Mouse (Mus musculus): Measurements from ENCODE around the gene Sprr1a. TPM values are rescaled to one million over a fixed set of nuclear protein-coding genes. Genes with fewer than 3 reads are reported as not detected.

Gene Sprr1a
- polyA plus RNA-seq (2021; fragmentation: Nextera tagmentation), result not detected in 2 replicates
- long read RNA-seq, experiment 1, result 0 reads
- long read RNA-seq, experiment 2, result 0 reads

DNA sequence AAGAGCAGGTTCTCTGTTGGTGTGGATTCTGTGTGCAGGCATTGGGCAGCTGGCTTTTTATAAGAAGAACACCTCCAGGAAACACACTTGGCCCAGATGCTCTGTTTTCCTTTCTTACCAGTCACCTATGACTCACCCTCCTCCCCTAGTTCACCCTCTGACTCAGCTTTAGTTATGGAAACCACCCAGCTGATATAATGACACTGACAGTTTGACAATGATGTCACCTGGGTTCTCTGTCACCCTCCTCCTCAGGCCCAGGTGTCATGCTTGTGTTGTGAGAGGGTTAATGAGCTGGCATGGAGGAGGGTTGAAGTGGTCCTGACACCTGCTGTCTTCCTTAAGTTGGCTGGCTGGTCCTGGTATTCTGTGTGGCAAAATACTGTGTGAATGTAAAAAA is at the start of gene Sprr1a:
Gene Sprr1a (minus strand): TSS at position 33 of the 400 bp plus-strand sequence.

DNA sequence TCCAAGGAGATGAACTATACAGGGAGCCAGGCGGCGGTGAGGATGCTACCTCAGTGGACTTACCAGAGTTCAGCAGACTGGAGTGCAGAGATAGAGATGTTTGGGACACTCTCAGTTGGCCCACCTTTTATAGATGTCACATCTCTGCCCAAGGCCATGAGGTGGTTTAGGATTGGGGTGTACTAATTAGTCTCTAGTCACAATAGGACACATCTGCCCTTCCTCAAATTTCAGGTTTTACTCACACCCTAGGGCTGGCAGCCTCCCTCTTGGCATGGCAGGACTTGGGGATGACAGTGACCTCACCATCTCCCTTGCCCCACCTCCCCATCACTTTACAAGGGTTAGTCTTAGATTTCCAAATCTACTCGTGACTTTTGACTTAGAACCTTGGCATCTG is 48.7 kb upstream of the Sprr1a start, which contains the start of gene 2310046K23Rik:
Gene 2310046K23Rik (minus strand): TSS at position 101 of the 400 bp plus-strand sequence.

DNA sequence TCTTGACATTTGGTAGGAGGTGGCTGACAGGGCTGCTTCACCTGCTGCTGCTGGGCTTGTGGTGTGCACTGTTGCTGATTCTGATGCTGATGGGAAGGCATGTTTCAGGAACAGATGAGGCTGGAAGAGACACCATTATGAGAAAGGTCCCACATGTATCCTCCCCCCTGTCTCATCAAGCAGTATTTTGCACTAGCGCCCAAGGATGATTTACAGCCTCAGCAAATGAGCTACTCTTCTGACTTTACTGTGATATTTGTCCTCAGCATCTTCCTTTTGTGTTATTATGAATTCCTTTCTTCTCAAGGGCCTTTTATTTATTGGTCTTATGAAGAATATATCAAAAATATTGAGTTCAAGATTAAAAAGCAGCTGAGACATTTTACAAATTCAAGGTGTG is 14.7 kb upstream of the Sprr1a start, which contains the start of gene Sprr4:
Gene Sprr4 (minus strand): TSS at position 101 of the 400 bp plus-strand sequence.

DNA sequence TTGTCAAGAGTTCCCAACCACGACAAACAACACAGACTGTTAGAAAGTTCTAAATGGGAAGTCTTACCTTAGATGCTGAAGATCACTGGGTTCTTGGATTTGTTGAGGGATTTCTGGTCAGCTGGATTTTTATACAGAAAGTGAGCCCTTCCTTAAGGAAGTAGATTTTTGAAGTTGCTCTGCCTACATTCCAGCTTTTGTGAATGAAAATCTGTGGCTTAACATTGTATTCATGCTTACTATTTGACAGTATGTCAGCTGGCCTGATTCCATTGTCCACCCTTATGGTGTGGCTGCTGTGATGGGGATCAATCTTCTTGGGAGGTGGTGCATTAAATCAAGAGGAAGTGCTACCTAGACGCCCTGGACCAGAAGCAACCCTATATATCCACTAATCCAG is 27.1 kb downstream of the Sprr1a start, which contains the start of gene Sprr3:
Gene Sprr3 (minus strand): TSS at position 101 of the 400 bp plus-strand sequence.

DNA sequence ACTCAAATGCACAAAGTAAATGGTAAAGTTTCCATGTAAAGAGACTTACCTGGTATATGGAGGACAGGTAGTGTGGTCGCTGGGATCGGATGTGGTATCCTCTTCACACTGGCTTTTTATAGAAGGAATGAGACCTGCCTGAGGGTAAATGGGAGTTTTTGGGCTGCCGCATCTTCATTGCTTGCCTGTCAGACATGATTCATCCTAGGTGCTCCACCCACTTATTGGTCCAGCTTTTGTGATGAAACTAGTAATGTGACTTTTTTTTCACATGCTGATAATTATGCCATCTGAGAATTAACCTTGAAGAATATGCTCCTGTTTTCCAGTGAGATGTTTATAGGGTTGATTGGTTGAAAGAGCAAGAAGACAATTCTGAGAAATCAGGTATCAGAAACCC is 47.0 kb downstream of the Sprr1a start, which contains the start of gene Sprr1b:
Gene Sprr1b (minus strand): TSS at position 101 of the 400 bp plus-strand sequence.

Other genes starting within 250 kb of the Sprr1a start
- gene Sprr2a3, start 200.5 kb downstream of the Sprr1a start, polyA plus RNA-seq (2021; fragmentation: Nextera tagmentation), result not detected in 2 replicates
- not detected in 2 replicates for gene Sprr2b, start 169.3 kb downstream of the Sprr1a start, polyA plus RNA-seq (2021; fragmentation: Nextera tagmentation)
- not detected in 2 replicates for gene Sprr2d, start 146.8 kb downstream of the Sprr1a start, polyA plus RNA-seq (2021; fragmentation: Nextera tagmentation)
- not detected in 2 replicates for gene Sprr2e, start 133.8 kb downstream of the Sprr1a start, polyA plus RNA-seq (2021; fragmentation: Nextera tagmentation)
- gene Sprr2f, start 120.7 kb downstream of the Sprr1a start, polyA plus RNA-seq (2021; fragmentation: Nextera tagmentation), result not detected in 2 replicates
- gene Sprr2h, start 100.2 kb downstream of the Sprr1a start, polyA plus RNA-seq (2021; fragmentation: Nextera tagmentation), result not detected in 2 replicates
- gene Sprr2i, start 77.9 kb downstream of the Sprr1a start, polyA plus RNA-seq (2021; fragmentation: Nextera tagmentation), result not detected in 2 replicates
- not detected in 2 replicates for gene Sprr2j-ps, start 67.8 kb downstream of the Sprr1a start, polyA plus RNA-seq (2021; fragmentation: Nextera tagmentation)
- 2.0 and 2.1 TPM in 2 replicates for gene Gm9774, start 56.5 kb downstream of the Sprr1a start, polyA plus RNA-seq (2021; fragmentation: Nextera tagmentation)
- gene Sprr2k, start 53.3 kb downstream of the Sprr1a start, polyA plus RNA-seq (2021; fragmentation: Nextera tagmentation), result not detected in 2 replicates
- gene Sprr1b, start 47.1 kb downstream of the Sprr1a start, polyA plus RNA-seq (2021; fragmentation: Nextera tagmentation), result not detected in 2 replicates
- gene Sprr3, start 27.2 kb downstream of the Sprr1a start, polyA plus RNA-seq (2021; fragmentation: Nextera tagmentation), result not detected in 2 replicates
- not detected in 2 replicates for gene Sprr4, start 14.6 kb upstream of the Sprr1a start, polyA plus RNA-seq (2021; fragmentation: Nextera tagmentation)
- not detected in 2 replicates for gene 2310046K23Rik, start 48.6 kb upstream of the Sprr1a start, polyA plus RNA-seq (2021; fragmentation: Nextera tagmentation)
- not detected in 2 replicates for gene Ivl, start 87.8 kb upstream of the Sprr1a start, polyA plus RNA-seq (2021; fragmentation: Nextera tagmentation)
- gene Smcp, start 103.1 kb upstream of the Sprr1a start, polyA plus RNA-seq (2021; fragmentation: Nextera tagmentation), result not detected in 2 replicates
- gene 2210017I01Rik, start 121.6 kb upstream of the Sprr1a start, polyA plus RNA-seq (2021; fragmentation: Nextera tagmentation), result not detected in 2 replicates
- gene Lce6a, start 135.8 kb upstream of the Sprr1a start, polyA plus RNA-seq (2021; fragmentation: Nextera tagmentation), result not detected in 2 replicates
- gene Lce1a1, start 162.4 kb upstream of the Sprr1a start, polyA plus RNA-seq (2021; fragmentation: Nextera tagmentation), result not detected in 2 replicates
- gene Lce1b, start 171.0 kb upstream of the Sprr1a start, polyA plus RNA-seq (2021; fragmentation: Nextera tagmentation), result not detected in 2 replicates
- not detected in 2 replicates for gene Lce1a2, start 184.4 kb upstream of the Sprr1a start, polyA plus RNA-seq (2021; fragmentation: Nextera tagmentation)
- not detected in 2 replicates for gene Lce1c, start 193.4 kb upstream of the Sprr1a start, polyA plus RNA-seq (2021; fragmentation: Nextera tagmentation)
- gene Lce1d, start 201.3 kb upstream of the Sprr1a start, polyA plus RNA-seq (2021; fragmentation: Nextera tagmentation), result not detected in 2 replicates
- not detected in 2 replicates for gene Lce1e, start 223.2 kb upstream of the Sprr1a start, polyA plus RNA-seq (2021; fragmentation: Nextera tagmentation)
- not detected in 2 replicates for gene Lce1f, start 234.5 kb upstream of the Sprr1a start, polyA plus RNA-seq (2021; fragmentation: Nextera tagmentation)

Data from layer of hippocampus, adult 6 months (tissue).